Mouse (Mus musculus) left cerebral cortex, adult 2 months (tissue): ENCODE measurements around the gene Pak7. TPM values are rescaled to one million over a fixed set of nuclear protein-coding genes. Genes with fewer than 3 reads are reported as not detected.
"Not testable (repeated sequence)": the region's sequence is repeated elsewhere in the genome, so short reads cannot be mapped to it uniquely, and the experiment has no call there.

Experiments
- DNase-seq, 2 experiments: peaks; one replicate each; pipeline ENCODE4 v3.0.0; 2021 to 2022; ENCODE audit warnings: low spot score in 2 of 2, mixed read lengths in 1 of 2; ENCODE audit errors: extremely low spot score in 1 of 2
- H3K27ac ChIP-seq: fragments of 200-600 bp; 2 replicates; pipeline ENCODE4 v1.8.1; 2022
- H3K4me3 ChIP-seq: fragments of 200-600 bp; 2 replicates; pipeline ENCODE4 v1.8.1; 2022
- CTCF ChIP-seq: fragments of 200-600 bp; IDR thresholded peaks from 2 replicates; pipeline ENCODE4 v1.8.1; 2022; ENCODE audit warnings: antibody characterized with exemption, mild to moderate bottlenecking, moderate library complexity
- intact Hi-C: fragments of 180-260 bp; cut with DNase I; formaldehyde crosslinking; loops from one replicate; pipeline ENCODE4 v1.15.1; 2025
- total RNA-seq, 2 experiments: library from RNA; stranded (reverse); gene quantifications; 2 replicates each; pipeline ENCODE4 v1.2.3; 2021

Pak7 gene
- total RNA-seq, 2 experiments from 2014 or later = 46.1 to 47.8 TPM

GRCm38 (mm10) chr2:136329974-136330373 is 57.8 kb downstream of the Pak7 start:
- H3K4me3 ChIP-seq = no peak overlapping the region
- peak overlapping the region; percentile 20; the same call in 1 of the 2 replicates for H3K27ac ChIP-seq
- TF ChIP-seq CTCF = no peak
- no peak for DNase-seq
- intact Hi-C loops = no loop called here

GRCm38 (mm10) chr2:136325646-136326045 is 62.1 kb downstream of the Pak7 start:
- no peak for TF ChIP-seq CTCF
- intact Hi-C loops = no loop called here
- no peak for DNase-seq

GRCm38 (mm10) chr2:136309313-136309712 is 78.5 kb downstream of the Pak7 start:
- Histone ChIP-seq H3K4me3 (no peak overlapping the region), H3K27ac (no peak overlapping the region)
- no peak for DNase-seq
- TF ChIP-seq CTCF = no peak
- intact Hi-C loops = loop anchor here (5.0 kb wide), 1 partner anchor 157 kb away; no protein-coding TSS in a partner anchor

More at GRCm38 (mm10) chr2:136325646-136326045, 62.1 kb downstream of the Pak7 start:
- Histone ChIP-seq H3K27ac (peak overlapping the region; percentile 53; the same call in 1 of the 2 replicates), H3K4me3 (no peak overlapping the region)

GRCm38 (mm10) chr2:136308743-136309142 is 79.0 kb downstream of the Pak7 start:
- intact Hi-C loops = loop anchor here (5.0 kb wide), 1 partner anchor 156 kb away; no protein-coding TSS in a partner anchor

GRCm38 (mm10) chr2:136302201-136302600 is 85.6 kb downstream of the Pak7 start:
- intact Hi-C loops = no loop called here
- Histone ChIP-seq H3K27ac (no peak overlapping the region), H3K4me3 (no peak overlapping the region)
- no peak for TF ChIP-seq CTCF
- no peak for DNase-seq

More at GRCm38 (mm10) chr2:136308743-136309142, 79.0 kb downstream of the Pak7 start:
- TF ChIP-seq CTCF = no peak
- no peak overlapping the region for H3K4me3 ChIP-seq
- H3K27ac ChIP-seq = no peak overlapping the region
- no peak for DNase-seq

- Histone ChIP-seq H3K4me3 (no peak overlapping the region), H3K27ac (peak overlapping the region; percentile 50; the same call in 1 of the 2 replicates)
- DNase-seq = no peak
- intact Hi-C loops = no loop called here
- TF ChIP-seq CTCF = no peak
Observed at GRCm38 (mm10) chr2:136301406-136301805, 86.4 kb downstream of the Pak7 start.

GRCm38 (mm10) chr2:136297371-136297770 is 90.4 kb downstream of the Pak7 start:
- no peak for TF ChIP-seq CTCF
- intact Hi-C loops = no loop called here
- Histone ChIP-seq H3K27ac (no peak overlapping the region), H3K4me3 (no peak overlapping the region)
- no peak for DNase-seq

- intact Hi-C loops = no loop called here
- no peak for TF ChIP-seq CTCF
- H3K4me3 ChIP-seq = no peak overlapping the region
- H3K27ac ChIP-seq = no peak overlapping the region
- no peak for DNase-seq
Observed at GRCm38 (mm10) chr2:136282043-136282442, 105.7 kb downstream of the Pak7 start.

- H3K27ac ChIP-seq, H3K4me3 ChIP-seq: not testable (repeated sequence)
Observed at GRCm38 (mm10) chr2:136241960-136242359, 145.8 kb downstream of the Pak7 start.

GRCm38 (mm10) chr2:136231228-136231627 is 156.5 kb downstream of the Pak7 start:
- no peak overlapping the region for H3K4me3 ChIP-seq
- DNase-seq = no peak
- H3K27ac ChIP-seq = no peak overlapping the region
- TF ChIP-seq CTCF = no peak
- intact Hi-C loops = no loop called here

More at GRCm38 (mm10) chr2:136241960-136242359, 145.8 kb downstream of the Pak7 start:
- intact Hi-C loops = loop anchor here (1.0 kb wide), 1 partner anchor 102 kb away; no protein-coding TSS in a partner anchor
- not testable (repeated sequence) for DNase-seq

- H3K4me3 ChIP-seq = no peak overlapping the region
- intact Hi-C loops = loop anchor here (5.0 to 10.0 kb wide), 2 partner anchors 181 to 213 kb away; partner anchors contain the start of gene Pak7
- DNase-seq = peak in 1 of 2 experiments; percentile 24
- H3K27ac ChIP-seq = peak overlapping the region; percentile 58; the same call in 1 of the 2 replicates
- no peak for TF ChIP-seq CTCF
Observed at GRCm38 (mm10) chr2:136204034-136204433, 183.7 kb downstream of the Pak7 start.

- intact Hi-C loops = no loop called here
- TF ChIP-seq CTCF = no peak
- Histone ChIP-seq H3K27ac (peak overlapping the region; percentile 44; the same call in 1 of the 2 replicates), H3K4me3 (no peak overlapping the region)
- no peak for DNase-seq
Observed at GRCm38 (mm10) chr2:136175030-136175429, 212.7 kb downstream of the Pak7 start.

- Histone ChIP-seq H3K27ac (no peak overlapping the region), H3K4me3 (no peak overlapping the region)
- TF ChIP-seq CTCF = no peak
- intact Hi-C loops = loop anchor here (5.0 kb wide), 1 partner anchor 157 kb away; no protein-coding TSS in a partner anchor
- DNase-seq = no peak
Observed at GRCm38 (mm10) chr2:136150752-136151151, 237.0 kb downstream of the Pak7 start.
